Mouse (Mus musculus): ENCODE results near the gene Kcnn3.

Gene Kcnn3

GRCm38 (mm10) chr3:89570362-89570761 is 50.4 kb downstream of the Kcnn3 start:
- no peak for DNase-seq

GRCm38 (mm10) chr3:89574260-89574659 is 54.3 kb downstream of the Kcnn3 start:
- peak; percentile 55 for DNase-seq

GRCm38 (mm10) chr3:89576381-89576780 is 56.4 kb downstream of the Kcnn3 start:
- DNase-seq: no peak

DNA sequence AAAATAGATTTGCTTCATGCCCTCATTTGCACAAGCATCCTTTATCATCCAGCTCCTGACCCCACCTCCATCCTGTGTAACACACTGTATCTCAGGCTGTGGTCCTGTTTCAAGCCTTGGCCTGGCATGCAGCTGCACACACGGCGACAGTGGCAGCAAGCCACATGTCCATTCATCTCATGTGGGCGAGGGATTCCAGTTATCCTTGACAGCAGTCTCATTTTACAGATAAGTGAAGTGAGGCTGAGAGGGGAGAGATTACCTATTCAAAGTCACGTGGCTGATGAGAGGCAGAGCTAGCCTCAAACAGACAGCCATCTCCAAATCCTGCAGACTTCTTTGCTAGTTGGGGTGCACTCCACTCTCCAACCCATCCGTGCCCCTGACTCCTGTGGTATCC is 57.2 kb downstream of the Kcnn3 start:
- no peak for DNase-seq

- peak; percentile 22 for DNase-seq
Measured at GRCm38 (mm10) chr3:89578083-89578482, 58.1 kb downstream of the Kcnn3 start.

DNA sequence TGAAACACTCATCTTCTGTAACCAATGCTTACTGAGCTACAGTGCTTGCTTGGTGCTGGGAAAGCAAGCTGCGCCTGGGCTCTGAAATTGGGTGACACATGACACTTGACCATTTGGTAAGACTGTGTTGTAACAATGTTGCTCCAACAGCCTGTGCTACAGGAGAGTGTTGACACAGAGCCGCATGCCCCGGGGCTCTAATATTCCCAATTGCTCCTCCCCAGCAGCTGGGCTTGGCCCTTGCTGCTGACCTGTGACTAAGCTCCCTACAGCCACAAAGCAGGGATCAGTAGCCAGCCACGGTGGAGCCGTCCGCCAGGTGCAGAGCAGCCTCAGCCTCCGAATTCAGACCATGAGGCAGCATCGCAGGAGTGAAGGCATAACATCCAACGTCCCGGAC is 58.8 kb downstream of the Kcnn3 start:
- no peak for DNase-seq

GRCm38 (mm10) chr3:89584254-89584653 is 64.3 kb downstream of the Kcnn3 start:
- no peak for DNase-seq

DNA sequence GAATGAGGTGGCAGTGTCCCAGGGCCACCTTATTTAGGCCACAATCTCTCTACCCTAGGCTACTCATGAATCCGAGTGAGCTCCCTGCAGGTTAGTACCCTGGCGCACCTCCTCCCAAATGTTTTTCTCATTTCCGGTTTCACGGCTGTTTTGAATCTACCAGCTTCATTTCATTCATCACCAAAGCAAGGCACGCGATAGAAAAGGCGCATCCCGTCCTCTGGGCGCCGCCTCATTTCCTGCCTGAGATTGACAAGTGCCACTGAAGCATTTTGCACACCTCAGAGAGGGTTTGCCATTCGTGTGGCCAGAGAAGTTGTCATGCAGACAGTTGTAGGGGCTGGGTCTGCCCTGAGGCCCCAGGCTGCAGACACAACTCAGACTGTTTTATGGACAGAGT is 68.5 kb downstream of the Kcnn3 start:
- peak; percentile 60 for DNase-seq

DNA sequence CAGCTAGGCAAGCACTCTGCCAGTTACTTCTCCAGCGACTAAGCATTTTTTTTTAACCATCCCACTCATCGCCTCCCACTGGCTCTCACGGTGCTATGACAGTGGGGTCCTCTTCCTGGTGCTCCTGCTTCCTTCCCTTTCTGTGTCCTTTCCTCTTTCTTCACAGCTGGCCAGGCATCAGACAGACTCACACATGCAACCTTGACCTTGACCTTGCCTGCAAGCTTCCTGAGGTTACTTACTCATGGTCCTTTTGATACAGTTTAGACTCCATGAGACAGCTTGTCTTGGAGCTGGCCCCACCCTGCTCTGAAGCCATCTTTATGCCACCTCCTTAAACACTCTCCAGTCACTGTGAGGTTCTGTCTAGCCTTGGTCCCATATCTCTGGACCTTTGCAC is 69.4 kb downstream of the Kcnn3 start:
- DNase-seq: no peak

DNA sequence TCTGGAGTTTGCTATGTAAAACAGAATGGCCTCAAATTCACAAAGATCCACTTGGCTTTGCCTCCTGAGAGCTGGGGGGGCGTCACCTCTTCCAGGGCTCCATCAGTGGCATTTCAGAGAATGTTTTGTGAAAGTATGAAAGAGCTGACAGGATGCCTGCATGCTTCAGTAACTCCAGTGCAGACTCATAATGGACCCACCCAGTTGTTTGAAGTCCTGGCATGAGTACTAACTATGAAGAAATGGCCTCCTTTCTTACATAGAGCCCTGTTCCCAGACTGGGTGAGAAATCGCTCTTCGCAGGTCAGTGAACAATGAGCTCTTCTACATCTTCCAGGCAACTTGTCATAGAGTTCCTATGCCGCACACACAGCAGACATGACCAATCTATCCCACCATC is 70.4 kb downstream of the Kcnn3 start:
- DNase-seq: no peak

GRCm38 (mm10) chr3:89591461-89591860 is 71.5 kb downstream of the Kcnn3 start:
- no peak for DNase-seq

DNA sequence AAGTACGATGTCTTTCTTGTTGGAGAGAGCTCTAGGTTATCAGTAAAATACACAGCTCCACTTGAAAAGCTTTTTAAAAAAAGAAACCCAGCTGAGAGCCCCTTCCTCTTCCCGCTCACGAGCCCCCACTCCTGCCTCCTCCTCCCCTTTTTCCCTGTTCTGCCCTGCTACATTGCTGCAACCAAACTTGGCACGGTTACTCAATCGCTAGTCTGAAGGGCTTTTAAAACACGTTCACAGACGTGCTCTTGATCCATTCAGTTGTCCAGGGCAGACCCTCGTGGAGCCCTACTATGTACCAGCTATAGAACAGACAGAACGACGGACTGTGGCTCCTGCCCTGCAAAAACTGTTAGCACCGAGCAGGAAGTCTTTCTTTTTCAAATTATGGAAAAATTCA is 72.8 kb downstream of the Kcnn3 start:
- no peak for DNase-seq

GRCm38 (mm10) chr3:89593524-89593923 is 73.6 kb downstream of the Kcnn3 start:
- no peak for DNase-seq

- DNase-seq: no peak
Measured at GRCm38 (mm10) chr3:89598361-89598760, 78.4 kb downstream of the Kcnn3 start.

DNA sequence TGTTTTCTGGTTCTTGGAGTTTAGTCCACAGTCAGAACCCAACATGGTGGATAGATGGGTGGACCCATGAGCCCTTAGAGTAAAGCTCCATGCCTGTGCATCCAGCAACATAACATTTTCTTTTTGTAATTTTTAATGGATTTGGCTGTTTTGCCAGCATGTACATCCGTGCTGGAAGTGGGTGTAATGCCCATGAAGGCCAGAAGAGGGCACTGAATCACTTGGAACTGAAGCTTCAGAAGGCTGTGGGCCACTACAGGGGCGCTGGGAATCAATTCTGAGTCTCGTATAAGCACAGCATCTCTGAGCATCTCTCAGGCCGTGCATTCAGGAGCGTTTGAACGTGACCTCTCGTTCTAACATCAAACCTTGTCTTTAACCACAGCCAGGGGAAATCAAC is 79.0 kb downstream of the Kcnn3 start:
- DNase-seq: no peak

DNA sequence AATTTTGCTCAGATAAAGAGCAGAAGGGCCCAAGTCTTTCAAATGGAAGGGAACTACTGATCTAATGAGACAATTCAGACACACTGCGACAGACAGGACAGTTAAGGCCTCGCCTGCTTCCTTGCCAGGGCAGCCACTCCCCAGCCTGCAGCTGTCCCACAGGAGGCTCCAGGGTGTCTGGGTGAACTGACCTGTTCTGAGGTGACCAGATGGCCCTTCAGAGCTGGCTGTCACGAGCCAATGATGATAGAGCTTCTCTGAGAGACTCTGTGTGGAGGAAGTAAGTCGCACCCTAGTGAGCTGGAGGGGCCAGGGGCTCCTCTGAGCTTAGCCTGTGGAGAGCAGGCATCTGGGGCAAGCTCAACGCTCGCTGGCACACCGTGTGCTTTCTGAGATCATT is 81.1 kb downstream of the Kcnn3 start:
- no peak for DNase-seq

- no peak for DNase-seq
Measured at GRCm38 (mm10) chr3:89603300-89603699, 83.3 kb downstream of the Kcnn3 start.

- DNase-seq: no peak
Measured at GRCm38 (mm10) chr3:89605235-89605634, 85.3 kb downstream of the Kcnn3 start.

GRCm38 (mm10) chr3:89607327-89607726 is 87.4 kb downstream of the Kcnn3 start:
- no peak for DNase-seq

DNA sequence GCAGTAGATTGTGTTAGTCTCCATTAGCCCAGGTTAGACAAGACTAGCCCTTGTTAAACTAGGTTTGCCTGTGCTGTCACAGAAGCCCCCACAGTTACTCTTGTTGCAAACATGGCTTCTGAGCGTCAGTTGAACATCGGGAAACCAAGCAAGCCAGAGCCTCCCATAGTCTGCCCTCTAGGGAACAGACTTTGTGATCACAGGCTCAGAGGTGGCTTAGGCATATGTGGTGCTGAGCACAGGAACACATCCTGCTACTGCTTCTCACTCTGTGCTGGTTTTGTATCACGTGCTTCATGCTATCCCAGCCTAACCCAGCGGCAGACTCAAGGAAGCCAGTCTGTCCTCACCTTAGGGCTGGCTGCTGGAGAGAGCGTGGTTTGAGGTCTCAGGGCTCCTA is 92.1 kb downstream of the Kcnn3 start:
- peak; percentile 38 for DNase-seq

DNA sequence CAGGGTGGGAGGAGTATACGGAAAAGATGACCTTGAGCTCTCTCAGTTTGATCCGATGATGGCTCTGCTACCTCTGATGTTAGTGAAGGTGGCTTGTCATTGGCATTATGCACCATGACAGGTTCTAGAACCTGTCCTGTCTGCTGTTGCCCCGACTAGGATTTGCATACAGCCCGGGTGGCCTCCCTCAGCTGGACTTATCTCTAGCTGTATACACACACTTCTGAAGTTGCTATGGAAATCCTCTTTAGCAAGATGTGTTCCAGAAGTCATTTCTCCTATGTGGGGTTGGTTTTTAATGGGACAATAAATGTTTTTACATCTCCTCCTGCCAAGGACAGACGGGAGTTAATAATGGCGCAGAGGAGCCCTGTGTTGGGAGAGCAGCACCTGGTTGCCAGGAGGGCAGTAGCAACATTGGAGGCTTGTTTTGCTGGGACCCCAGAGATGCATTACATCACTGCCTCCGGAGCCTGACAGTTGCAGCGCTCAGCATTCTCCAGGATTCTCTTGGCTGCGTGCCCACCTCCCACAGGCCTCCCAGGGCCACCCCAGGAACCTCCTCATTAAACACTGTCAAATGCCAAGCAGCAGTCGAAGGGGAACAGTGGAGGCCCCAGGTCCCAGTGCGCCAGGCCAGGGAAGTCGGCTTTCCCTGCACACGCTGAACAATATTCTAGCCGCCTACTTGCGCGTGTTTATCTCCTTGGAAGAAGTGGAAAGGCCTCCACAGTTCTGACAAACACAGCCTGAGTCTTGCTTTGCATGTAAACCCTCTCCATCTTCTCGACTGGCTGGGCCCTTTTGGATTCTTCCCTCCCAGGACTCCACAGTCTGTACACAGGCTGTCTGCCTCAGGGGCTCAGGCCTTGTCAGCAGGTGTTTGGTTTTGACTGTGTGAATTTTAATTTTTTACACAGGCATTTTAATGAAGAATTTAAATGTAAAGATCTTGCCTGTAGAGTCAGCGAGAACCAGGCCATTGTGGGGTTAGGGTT is 93.9 kb downstream of the Kcnn3 start:
- DNase-seq: no peak

- DNase-seq: peak; percentile 47
Measured at GRCm38 (mm10) chr3:89616861-89617260, 96.9 kb downstream of the Kcnn3 start.

GRCm38 (mm10) chr3:89617360-89617759 is 97.4 kb downstream of the Kcnn3 start:
- DNase-seq: no peak

DNA sequence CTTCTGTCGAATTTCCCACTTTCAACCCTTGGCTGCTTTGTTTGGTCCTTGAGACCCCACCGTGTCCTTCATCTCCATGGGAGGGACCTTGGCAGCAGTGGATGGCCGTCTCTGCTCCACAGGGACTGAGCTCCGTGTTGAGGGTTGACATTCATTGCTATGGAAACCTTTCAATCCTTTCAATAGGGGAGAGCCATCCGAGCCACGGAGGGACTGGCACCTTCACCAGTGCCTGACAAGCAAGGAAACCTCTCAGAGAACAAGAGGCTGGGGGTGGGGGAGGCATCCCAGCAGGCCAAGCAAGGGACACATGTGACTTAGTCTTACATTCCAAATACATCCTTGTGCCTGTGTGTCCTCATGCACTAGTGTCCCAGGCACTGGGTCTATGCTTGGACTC is 102.9 kb downstream of the Kcnn3 start:
- DNase-seq: no peak

DNA sequence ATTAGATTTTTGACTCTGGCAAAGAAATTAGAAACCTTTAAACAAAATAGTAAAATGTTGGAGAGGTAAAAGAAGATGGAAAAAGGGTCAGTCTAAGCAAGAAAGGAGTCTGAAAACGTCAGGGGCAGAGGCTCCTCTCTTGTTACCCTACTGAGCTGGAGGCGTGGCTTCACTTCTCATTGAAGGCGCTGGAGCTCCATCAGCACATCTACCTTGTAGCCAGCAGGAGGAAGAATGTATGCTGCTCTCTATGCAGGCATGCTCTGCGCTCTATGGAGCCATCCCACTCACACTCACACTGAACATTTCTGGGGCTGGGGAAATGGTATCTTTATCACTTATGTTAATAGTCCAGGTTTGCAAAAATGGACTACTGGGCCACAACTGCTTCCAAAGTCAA is 103.6 kb downstream of the Kcnn3 start:
- DNase-seq: peak; percentile 19

Data from thymus, postnatal 4 days (tissue).